Mouse (Mus musculus): ENCODE measurements around the gene Vstm4.

Gene Vstm4

DNA sequence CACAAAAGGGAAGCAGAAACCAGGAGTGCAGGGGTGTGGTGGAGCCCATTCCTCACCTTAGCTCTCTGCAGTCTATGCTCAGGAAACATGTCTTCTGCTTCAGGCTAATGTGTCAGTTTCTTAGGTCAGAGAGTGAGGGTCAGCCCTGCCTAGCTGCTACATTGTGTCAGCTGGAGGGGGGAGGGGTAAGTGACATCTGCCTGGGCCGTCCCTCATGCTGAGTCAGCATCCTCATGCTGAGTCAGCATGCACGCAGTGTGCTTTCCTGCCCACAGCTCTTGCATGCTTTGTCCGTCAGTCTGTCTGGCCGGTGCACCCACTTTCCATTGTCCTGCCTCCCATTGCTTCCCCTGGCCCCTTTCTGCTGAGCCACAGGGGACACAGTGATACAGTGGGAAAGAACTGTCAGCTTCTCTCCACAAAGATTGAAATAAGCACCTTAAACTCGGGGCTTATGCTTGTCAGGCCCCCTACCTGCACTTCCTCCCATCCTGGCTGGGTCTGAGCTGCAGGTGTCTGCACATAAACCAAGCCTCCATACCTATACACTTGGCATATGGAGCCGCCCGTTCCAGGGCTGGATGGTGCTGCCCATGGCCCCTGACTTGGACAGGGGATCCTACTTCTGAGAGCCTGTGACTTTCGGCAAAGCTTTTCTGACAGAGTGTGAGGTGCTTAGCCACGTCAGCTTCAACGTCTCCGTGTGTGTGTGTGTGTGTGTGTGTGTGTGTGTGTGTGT is 3.4 kb downstream of the Vstm4 start:
- no peak for DNase-seq (ENCODE audit: low spot score)

DNA sequence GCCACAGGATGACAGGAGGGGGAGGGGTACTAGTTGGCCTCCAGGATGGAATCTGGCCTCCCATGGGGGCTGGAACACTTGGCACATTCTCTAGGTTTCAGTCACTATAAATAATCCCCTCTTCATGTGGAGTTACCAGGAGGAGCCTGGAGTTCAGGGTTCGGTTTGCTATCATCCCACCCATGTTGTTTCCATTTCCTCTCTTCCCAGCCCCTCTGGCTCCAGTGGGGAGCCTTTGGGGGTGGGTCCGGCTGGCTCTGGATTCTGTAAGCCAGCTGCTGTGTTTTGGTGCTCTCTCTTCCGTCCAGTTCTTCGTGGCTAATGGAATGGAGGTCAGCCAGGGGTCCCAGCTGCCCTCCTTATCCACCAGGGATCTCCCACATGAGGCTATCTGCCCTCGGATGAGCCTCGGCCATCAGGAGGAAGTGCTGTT is 4.6 kb downstream of the Vstm4 start:
- no peak for DNase-seq (ENCODE audit: low spot score)

DNA sequence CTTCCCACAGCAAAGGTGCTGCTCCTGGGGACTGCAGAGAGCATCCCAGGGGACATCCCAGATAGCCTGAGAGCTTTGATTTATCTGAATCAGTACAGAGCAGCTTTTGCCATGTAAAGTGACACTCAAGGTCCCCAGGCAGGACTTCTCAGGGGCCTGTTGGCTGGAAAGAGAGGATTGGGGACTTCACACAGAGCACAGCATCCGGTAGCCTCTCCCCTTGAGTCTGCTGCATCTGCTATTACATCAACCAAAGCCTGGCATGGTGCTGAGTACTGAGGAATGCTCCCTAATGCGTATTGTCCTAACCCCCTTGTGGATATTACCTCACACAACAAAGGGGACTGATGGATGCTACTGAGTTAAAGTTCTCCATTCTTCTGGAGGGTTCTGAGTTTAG is 5.1 kb downstream of the Vstm4 start:
- DNase-seq (ENCODE audit: low spot score): no peak

DNA sequence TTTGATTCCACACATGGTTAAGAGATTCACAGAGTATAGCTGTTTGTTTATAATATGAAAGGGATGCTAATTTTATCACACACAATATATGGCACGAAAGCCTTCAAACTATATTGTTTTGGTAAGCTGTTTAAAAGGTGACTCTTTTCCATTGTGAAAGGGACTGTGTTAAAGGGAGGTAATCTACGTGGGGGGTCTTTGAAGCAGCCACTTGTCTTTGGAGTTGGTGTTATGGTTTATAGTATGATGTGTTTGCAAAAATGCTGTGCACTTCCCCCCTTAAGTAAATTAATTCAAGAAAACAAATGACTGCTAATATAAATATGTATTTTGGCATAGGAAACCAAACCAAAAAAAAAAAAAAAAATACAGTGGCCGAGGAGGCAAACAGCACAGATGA is 8.8 kb downstream of the Vstm4 start:
- no peak for DNase-seq (ENCODE audit: low spot score)

DNA sequence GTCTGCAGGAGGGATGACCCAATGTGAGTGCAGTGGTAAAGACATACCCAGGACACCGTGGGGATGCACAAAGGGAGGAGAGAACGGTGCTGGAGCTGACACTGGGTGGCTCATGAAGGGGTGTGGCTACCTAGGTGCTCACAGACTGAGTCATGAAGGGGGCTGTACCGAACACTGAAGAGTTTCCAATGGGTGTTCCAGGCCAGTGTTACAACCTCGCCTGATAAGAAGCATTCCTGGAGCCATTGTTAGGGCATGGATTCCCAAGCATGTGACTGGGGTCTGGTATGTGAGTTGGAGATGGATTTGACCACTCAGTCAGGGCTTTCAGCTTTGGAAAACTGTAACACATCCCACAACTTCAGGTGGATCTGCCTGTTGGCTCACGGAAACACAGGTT is 15.4 kb downstream of the Vstm4 start:
- no peak for DNase-seq (ENCODE audit: low spot score)

DNA sequence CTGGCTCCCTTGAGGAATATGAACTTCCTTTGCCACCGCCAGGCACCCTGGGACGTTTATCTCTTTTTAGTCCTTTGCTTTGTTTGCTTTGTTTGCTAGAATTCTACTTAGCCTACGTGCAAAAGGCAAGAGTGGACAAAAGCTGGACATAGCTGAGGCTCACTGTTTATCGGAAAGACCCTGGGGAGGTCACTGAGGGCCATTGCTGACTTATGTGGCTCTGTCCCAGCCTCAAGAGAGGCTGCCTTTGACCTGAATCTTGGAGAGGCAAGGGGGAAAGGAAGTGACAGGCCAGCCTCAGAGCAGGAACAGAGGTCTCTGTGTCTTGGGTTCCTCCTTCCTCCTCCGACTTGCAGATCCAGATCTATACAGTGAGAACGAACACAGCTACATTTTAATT is 21.0 kb downstream of the Vstm4 start:
- no peak for DNase-seq (ENCODE audit: low spot score)

DNA sequence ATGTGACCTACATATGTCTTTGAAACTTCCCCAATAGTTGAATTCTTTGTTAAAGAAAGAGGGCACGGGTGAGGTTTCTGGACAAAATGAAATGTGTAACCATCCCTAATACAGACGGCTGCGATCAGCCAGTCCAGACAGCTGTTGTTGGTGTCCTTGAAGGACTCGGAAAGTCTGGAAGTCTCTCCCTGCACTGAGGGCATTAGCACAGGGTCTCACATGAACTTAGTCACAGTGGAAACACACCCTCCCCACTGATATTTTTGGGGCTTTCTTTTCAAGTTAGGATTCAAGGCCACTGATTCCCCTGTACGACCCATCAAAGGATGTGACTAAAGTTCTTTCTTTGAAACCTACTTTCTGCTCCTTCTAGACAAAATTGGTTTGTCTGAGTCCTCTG is 23.8 kb downstream of the Vstm4 start:
- DNase-seq (ENCODE audit: low spot score): no peak

DNA sequence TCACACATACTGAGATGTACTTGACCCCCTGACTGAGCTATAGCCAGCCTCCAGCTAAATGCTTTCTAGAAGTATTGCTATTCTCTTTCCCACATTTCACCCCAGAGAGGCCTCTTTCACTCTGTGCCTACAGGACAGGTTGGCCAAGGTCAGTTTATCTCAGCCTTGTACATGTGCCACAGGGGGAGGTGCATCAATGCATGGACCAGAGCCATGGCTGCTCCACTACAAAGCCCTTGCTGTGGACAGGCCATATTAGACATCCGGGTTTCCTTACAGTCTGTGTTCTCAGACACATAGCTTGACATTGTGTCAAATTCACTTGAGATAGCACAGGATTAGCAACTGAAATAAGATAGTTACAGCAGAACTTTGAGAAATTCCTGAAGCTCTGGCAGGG is 25.1 kb downstream of the Vstm4 start:
- DNase-seq (ENCODE audit: low spot score): no peak

DNA sequence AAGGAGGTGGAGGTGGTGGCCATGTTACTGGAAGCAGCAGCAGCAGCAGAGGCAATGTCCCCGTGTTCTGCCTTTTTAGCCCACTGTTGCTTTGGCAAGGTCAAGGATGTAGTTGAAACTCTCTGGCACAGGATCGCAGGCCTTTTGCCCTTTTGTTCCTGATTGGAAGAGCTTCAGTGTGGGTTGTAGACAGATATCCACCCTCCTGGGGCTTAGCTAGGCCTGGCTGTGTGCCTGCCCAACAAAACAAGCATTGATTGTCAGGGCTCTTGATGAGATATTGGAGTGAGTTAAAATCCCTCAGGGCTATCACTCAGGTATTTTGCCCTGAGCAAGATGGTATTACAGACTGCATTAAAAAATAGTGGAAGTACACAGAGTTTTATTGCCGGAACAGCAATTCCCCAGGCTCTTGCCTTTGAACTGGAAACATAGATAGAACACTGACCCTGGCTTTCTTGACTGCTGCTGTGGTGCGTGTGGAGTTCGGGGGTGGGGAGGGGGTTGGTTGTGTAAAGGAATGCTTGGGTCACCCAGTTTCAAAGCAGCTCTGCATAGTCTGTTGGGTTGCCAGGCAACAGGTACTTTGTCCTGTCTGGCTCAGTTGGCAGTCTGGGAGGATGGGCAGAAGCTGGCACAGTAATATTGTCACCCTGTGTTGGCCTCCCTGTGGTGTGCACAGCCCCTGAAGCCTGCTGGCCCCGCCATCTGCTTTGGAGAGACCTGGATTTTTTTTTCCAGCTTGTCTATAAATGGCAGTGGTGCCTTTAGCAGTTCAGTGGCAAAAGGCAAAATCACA is 32.5 kb downstream of the Vstm4 start:
- no peak for DNase-seq (ENCODE audit: low spot score)

DNA sequence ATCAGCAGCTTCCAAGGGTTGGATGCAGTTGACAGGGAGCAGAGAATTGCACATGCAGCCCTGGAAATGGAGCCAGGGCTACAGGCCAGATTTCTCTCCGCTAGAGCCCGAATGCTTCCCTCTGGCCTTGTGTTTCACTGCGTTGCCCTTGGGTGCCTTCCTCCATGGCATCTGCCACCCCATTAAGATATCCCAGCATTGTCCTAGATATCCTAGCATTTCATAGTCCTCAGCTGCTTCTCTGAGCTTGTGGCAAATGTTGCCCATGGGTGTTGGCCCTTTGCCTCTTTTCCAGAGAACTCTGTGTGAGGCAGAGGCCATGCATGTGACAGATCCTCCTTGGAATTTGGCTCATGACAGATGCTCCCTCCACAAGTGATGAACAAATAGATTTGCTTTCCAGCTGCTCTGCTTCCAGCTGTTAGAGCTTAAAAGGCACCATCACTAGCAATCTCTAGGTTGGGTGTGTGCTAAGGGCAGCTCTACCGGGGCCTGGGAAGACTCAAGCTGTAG is 37.8 kb downstream of the Vstm4 start:
- DNase-seq (ENCODE audit: low spot score): peak; percentile 42

DNA sequence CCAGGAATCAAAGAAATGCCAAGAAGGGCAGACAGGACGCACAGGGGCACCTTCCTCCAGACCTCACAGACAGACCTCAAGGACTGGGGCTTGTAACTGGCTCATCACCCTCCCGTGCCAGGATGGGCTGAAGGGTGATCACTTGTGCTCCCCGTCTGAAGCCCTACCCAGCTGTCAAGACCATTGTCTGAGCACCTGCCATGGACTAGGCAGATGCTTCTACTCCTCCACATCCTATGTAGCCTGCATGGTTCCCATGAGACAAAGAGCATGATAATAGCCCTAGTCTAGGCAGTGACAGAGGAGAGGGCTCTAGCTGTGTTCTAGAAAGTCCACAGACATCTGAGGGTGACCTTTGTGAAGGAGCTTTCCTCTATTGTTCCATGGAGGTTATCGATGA is 38.3 kb downstream of the Vstm4 start:
- DNase-seq (ENCODE audit: low spot score): no peak

DNA sequence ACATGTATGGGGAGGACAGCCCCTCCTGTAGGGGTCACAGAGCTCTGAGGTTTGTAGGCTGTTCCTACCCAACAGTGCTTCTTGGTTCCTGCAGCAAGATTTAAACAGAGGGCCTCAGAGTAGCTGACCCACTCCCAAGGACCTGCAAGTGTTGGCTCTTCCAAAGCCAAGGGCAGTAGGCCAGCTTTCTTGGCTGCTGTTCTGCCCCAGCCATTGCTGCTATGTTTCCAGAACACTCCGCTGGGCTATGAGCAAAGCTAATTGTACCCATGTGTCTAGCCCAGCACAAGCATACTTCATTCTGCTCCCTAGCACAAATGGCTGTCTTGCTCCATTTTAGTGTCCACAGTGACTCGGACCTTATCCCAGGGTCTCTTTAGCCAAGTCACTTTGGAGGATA is 40.3 kb downstream of the Vstm4 start:
- DNase-seq (ENCODE audit: low spot score): peak; percentile 51

DNA sequence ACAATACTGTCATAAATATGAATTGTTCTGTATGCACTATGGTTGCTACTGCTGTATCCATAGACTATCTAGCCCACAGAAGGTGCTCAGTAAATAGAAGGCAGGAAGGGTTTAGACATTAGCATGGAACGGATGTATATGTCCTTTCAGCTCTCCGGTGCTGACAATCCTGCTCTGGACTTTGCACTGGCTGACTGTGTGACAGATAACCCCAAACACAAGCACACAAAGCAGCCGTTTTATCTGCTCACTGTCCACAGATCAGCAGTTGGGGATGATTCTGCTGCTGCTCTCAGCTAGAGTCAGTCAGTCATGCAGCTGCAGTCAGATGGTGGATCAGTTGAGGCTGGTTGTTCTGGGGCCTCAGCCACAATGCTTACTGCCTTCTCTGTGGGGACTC is 46.6 kb downstream of the Vstm4 start:
- no peak for DNase-seq (ENCODE audit: low spot score)

DNA sequence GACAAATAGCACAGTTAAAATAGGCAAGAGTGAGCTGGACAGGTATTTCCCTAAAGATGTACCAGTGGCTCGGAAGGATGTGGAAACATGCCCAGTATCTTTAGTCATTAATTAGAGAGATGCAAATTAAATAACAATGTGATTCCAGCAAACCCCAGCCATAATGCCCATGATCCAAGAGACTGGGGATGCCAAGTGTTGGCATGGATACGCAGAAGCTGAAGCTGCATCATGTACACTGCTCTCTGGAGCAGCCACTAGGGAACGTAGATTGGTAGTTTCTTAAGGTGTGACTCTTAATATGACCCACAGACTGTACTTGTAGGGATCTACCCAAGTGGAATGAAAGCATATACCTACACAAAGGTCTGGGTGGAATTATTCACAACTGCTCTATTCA is 50.0 kb downstream of the Vstm4 start:
- DNase-seq (ENCODE audit: low spot score): no peak

DNA sequence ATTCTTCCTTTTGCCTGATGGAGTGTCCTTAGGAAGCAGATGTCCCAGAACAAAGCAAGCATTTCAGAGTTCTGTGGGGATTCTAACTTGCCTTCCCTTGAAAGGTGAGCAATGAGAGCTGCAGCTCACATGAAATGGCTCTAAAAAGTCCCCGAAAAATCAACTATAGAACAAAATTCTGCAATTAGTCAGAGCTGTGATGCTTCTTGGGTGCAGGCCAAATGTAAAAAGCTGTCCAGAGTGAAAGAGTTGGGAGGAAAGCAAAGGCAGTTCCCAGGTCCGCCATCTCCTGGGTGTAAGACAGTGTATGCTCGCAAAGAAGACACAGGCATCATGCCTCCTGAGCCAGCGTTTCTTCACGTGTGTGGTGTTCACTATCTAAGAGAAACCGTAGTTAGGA is 52.6 kb downstream of the Vstm4 start:
- no peak for DNase-seq (ENCODE audit: low spot score)

DNA sequence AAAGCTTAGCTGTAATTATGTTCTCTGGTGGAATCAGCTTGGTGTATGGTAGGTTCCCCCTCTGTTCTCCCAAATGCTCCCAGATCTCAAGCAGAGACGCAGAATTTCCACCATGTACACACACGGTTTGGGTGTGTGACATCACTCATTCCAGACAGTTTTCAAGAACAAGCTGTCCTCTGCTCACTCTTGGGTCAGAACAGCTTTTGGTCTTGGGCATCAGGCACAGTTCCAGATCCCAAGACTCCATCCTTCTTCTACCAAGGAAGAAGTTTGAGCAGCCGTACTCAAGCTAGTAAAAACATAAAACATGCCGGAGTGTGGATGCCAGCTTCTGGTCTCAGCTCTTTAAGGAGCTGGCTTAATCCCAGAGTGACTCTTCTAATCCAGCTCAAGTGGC is 54.6 kb downstream of the Vstm4 start:
- DNase-seq (ENCODE audit: low spot score): no peak

DNA sequence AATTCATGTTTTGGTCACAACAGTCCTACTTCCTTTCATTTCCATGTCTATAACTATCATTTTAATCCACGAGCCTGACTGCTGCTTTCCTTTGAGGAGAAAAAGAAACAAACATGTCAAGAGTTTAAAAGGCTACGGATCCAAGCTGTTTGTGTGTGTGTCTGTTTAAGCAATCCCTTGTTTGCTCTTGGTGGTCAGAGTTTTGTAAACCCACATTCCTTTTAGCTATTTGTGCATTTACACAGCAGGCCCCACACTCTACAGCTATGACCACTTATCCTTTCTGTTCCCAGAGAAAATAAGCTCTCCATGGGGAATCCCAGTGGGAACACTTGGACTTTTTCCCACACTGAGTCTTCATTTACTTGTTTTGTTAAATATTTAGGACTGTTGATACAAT is 58.8 kb downstream of the Vstm4 start:
- no peak for DNase-seq (ENCODE audit: low spot score)

DNA sequence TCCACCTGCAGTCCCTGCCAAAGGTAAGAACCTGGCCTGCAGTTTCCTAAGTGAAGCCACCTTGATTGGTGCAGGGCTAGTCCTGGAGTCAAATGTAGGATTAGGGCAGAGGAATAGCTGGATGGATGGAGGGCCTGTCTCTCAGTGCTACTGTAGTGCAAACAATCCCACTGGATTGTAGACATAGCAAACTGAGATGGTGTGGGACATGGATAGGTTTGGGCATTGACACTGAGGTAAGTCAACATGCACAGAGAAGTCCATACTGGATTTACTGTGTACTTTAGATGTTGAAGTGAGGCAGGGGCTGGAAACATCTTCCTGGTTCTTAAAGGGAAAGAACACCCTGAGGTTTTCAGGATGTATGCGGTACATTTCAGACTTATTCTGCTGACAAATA is 61.4 kb downstream of the Vstm4 start:
- no peak for DNase-seq (ENCODE audit: low spot score)

DNA sequence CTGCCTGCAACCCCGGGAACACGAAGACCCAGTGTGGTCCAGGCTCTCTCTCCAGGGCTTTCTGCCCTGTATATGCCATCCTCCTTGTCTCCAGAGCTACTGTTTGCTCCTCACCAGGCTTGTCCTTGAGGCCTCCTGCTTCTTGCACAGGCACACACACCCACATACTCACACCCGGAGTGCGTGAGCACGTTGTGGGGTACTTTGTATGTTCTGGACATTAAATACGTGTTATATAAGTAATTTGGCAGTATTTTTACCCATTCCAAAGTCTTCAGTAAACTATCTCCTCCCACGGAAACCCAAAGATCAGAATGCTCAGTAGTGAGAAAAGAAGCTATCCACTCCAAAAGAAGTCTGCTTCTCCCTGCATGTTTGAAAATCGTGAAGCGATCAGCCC is 67.3 kb downstream of the Vstm4 start:
- no peak for DNase-seq (ENCODE audit: low spot score)

DNA sequence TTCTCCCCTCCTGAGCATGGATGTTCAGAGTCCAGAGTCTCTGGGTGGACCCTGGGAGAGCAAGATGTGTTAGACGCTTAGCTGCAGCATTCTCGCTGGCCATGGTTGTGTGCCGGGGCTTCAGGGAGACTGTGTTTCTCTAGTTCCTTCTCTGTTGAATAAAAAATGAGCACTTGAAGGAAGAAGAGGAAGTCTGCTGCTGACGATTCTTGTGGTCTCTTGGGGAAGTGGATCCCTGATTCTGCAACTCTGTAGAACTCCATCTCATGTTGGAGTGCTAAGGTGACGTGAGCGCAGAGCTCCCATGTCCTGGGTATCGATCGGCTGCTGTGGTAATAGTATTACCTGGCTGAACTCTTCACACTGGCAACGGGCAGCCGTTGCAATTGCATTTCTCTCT is 75.2 kb downstream of the Vstm4 start:
- no peak for DNase-seq (ENCODE audit: low spot score)

DNA sequence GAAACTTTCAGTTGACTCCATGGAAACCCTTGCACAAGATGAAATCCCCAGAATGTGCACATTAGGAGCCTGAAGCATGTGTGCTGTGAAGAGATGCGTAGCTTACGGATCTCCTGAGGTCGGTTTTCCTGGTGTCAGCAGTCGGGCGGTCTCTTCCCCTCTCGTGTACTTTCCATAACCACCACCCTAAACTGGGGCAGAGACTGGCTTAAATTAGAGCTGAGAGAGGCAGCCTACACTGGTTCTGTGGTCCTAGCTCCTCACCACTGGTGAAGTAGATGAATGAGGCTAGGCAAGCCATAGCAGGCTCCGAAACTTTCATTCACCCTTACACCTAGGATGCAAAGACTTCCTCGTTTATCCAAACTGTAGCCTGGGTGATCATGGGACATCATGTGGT is 75.7 kb downstream of the Vstm4 start:
- DNase-seq (ENCODE audit: low spot score): no peak

DNA sequence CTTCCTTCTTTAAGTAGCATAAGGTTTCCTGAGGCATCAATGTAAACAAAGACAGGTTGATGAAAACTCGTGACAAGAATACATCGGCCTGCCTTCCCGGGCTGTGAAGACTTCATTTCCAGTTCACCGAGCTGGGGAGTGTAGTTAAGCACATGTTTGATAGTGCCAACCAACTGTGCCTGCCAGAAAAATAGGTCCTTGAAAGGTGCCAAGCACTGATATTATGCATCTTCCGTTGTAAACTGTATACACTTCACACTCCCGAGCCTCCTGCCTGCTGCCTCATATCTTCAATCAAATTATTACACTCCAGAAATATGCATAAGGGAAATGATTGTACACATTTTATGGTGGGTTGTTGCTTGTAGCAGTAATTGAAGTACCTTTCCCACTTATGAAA is 77.5 kb downstream of the Vstm4 start:
- DNase-seq (ENCODE audit: low spot score): no peak

DNA sequence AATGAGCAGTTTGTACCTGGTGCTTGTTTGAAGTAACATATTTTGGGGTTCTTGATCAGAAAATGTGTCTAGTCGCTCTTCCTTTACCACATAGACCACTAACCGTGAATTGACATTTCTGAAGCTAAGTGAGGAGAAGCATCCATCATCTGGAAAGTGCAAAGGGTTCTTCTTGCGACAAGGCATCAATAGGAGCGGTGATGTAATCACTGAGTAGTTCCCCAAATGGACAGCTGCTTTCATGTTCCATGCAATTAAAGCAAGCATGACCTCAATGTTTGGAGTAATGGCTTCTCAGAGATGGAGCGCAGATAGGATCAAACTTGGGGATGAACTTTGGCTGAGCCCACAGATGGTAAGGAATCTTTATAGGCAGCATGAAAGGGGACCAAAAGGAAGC is 82.7 kb downstream of the Vstm4 start:
- no peak for DNase-seq (ENCODE audit: low spot score)

DNA sequence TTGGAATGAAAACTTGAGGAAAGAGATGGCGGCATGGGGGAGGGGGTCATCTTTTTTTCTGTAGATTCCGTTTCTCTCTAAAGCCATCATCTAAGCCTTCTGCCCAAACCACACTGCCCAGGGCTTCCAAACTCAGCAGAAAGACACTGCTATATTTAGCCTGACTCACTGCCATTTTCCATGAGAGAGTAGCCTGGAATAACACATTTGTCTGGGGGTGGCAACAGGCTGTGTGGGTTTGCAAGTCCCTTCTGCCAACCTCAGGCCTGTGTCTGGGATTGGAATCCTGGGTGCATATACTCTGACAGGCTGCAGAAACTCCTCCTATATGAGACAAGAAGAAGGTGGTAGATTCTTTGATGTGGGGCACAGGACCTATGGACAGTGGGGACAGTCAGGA is 91.0 kb downstream of the Vstm4 start:
- DNase-seq (ENCODE audit: low spot score): no peak

Measured in urinary bladder, postnatal 14 days (tissue).